22 mouse cellular contexts compared by ENCODE assay signal in the genomic region with DNA sequence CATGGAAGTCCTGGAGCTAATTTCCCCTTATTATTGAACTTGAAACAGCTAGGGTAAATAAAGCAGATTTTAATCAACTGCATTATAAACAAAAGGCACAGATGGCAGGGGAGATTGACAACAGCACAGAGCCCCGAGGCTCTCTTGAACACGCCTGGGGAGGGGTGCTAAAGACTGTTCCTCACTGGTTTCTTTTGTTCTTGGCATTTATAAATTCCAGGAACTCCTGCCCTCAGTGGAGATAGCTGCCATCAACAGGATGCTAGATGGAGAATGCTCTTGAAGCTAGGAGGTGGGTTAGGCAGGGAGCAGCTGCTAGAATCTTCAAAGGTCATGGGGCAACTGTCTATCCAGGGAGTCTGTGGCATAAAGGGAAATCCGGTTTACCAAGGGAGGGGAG.
DNase-seq lines count a peak whose midpoint lies in the region; ATAC-seq and TF ChIP-seq lines count a peak whose summit lies in the region.
"Had no signal": no experiment of that assay in that cellular context is flagged by ENCODE, and none has a peak within 500 bp of the region (broad histone marks: within the 10 kb centered on the region; RNA-seq: fewer than 3 reads in every experiment).

No protein-coding gene starts in this region.

- H3K27ac ChIP-seq in forebrain, embryonic 15.5 days (replicated peaks), result no peak overlapping the region
- no peak overlapping the region; the same call in 1 of the 2 replicates for H3K27ac ChIP-seq in lung, embryonic 16.5 days (ENCODE audit: low read length)
- H3K27ac ChIP-seq in kidney, embryonic 15.5 days, result no peak overlapping the region
- H3K27ac ChIP-seq: embryonic facial prominence, embryonic 10.5 days; heart, embryonic 15.5 days; liver, embryonic 13.5 days; stomach, postnatal 0 days had no signal

- no peaks in the 10 kb centered on the region for H3K9me3 ChIP-seq in forebrain, embryonic 15.5 days
- H3K9me3 ChIP-seq in lung, embryonic 16.5 days (ENCODE audit: control insufficient read depth, low read length), result no peaks in the 10 kb centered on the region
- H3K9me3 ChIP-seq in kidney, embryonic 15.5 days (replicated peaks), result no peaks in the 10 kb centered on the region
- H3K9me3 ChIP-seq: embryonic facial prominence, embryonic 10.5 days; heart, embryonic 15.5 days; liver, embryonic 13.5 days had no signal

- peak; percentile 66 for ATAC-seq in forebrain, embryonic 15.5 days (replicated peaks)
- ATAC-seq in lung, embryonic 16.5 days (ENCODE audit: low read depth), result peak; percentile 92
- no peak for ATAC-seq in kidney, embryonic 15.5 days (replicated peaks; ENCODE audit: low FRiP score)
- ATAC-seq: hindbrain, embryonic 16.5 days; intestine, embryonic 16.5 days had no signal

- 38% methylated on average over 3 of the region's 3 CpGs for WGBS in lung, adult 2 months
- WGBS in forebrain, embryonic 15.5 days, result 22% methylated on average over 3 of the region's 3 CpGs
- 29% methylated on average over 3 of the region's 3 CpGs for WGBS in lung, embryonic 16.5 days
- WGBS in kidney, embryonic 15.5 days, result 57% methylated on average over 3 of the region's 3 CpGs

- intact Hi-C loops in left cerebral cortex, postnatal 4 days (cut with DNase I), result no loop called here

- H3K27me3 ChIP-seq in forebrain, embryonic 15.5 days, result no peaks in the 10 kb centered on the region
- H3K27me3 ChIP-seq in lung, embryonic 16.5 days (ENCODE audit: control insufficient read depth, insufficient read depth, low read depth, low read length), result no peaks in the 10 kb centered on the region
- no peaks in the 10 kb centered on the region for H3K27me3 ChIP-seq in kidney, embryonic 15.5 days
- H3K27me3 ChIP-seq: heart, embryonic 15.5 days; liver, embryonic 13.5 days had no signal

- no peak for TF ChIP-seq POLR2A in lung, adult 2 months (IDR thresholded peaks at IDR 0.05; ENCODE audit: borderline replicate concordance, extremely low read depth, low read depth, low read length)

- peaks cover 8% of the 10 kb centered on the region for H3K4me1 ChIP-seq in lung, adult 2 months (ENCODE audit: control insufficient read depth, insufficient read depth, low read length)
- peaks cover 16% of the 10 kb centered on the region for H3K4me1 ChIP-seq in forebrain, embryonic 15.5 days
- H3K4me1 ChIP-seq in lung, embryonic 16.5 days (replicated peaks; ENCODE audit: control insufficient read depth, insufficient read depth, low read length), result no peaks in the 10 kb centered on the region
- 0 out of 2 replicates have a peak, but pooled peaks cover 5% of the 10 kb centered on the region for H3K4me1 ChIP-seq in kidney, embryonic 15.5 days
- H3K4me1 ChIP-seq: heart, embryonic 15.5 days; liver, embryonic 13.5 days had no signal

- no peak for TF ChIP-seq CTCF in lung, adult 2 months (IDR thresholded peaks at IDR 0.05; ENCODE audit: insufficient read depth, low read length)

- H3K9ac ChIP-seq in forebrain, embryonic 15.5 days (replicated peaks), result no peak overlapping the region
- no peak overlapping the region for H3K9ac ChIP-seq in lung, embryonic 16.5 days (ENCODE audit: low read length)
- H3K9ac ChIP-seq in kidney, embryonic 15.5 days, result no peak overlapping the region
- H3K9ac ChIP-seq: heart, embryonic 15.5 days; liver, embryonic 13.5 days had no signal

- H3K4me3 ChIP-seq in lung, adult 2 months (replicated peaks; ENCODE audit: extremely low read depth, low read depth, low read length), result no peak overlapping the region
- H3K4me3 ChIP-seq in forebrain, embryonic 15.5 days, result no peak overlapping the region
- no peak overlapping the region for H3K4me3 ChIP-seq in lung, embryonic 16.5 days (ENCODE audit: low read length)
- H3K4me3 ChIP-seq in kidney, embryonic 15.5 days (replicated peaks), result no peak overlapping the region
- H3K4me3 ChIP-seq: embryonic facial prominence, embryonic 10.5 days; heart, embryonic 15.5 days; liver, embryonic 13.5 days had no signal

- H3K36me3 ChIP-seq in forebrain, embryonic 15.5 days, result no peaks in the 10 kb centered on the region
- no peaks in the 10 kb centered on the region for H3K36me3 ChIP-seq in lung, embryonic 16.5 days (ENCODE audit: control insufficient read depth, insufficient read depth, low read length)
- H3K36me3 ChIP-seq in kidney, embryonic 15.5 days, result no peaks in the 10 kb centered on the region
- H3K36me3 ChIP-seq: embryonic facial prominence, embryonic 10.5 days; heart, embryonic 15.5 days; liver, embryonic 13.5 days had no signal

- no peak overlapping the region for H3K4me2 ChIP-seq in forebrain, embryonic 15.5 days (replicated peaks)
- no peak overlapping the region for H3K4me2 ChIP-seq in lung, embryonic 16.5 days (ENCODE audit: low read depth, low read length)
- no peak overlapping the region for H3K4me2 ChIP-seq in kidney, embryonic 15.5 days
- H3K4me2 ChIP-seq: heart, embryonic 15.5 days; liver, embryonic 13.5 days; midbrain, embryonic 11.5 days had no signal

- DNase-seq in lung, adult 18-20 months, result peak; percentile 25 to 67
- DNase-seq in lung, adult 2 months, result no peak
- peak; percentile 44 to 69 for DNase-seq in lung, postnatal 4 days
- DNase-seq in left cerebral cortex, postnatal 4 days, result no peak
- DNase-seq in cerebellum, postnatal 25 days, result no peak
- DNase-seq: adrenal gland, postnatal 25 days; cerebellum, adult 9-11 months; gastrocnemius, postnatal 36 days; heart, postnatal 36 days; kidney, adult 9 months; kidney, postnatal 36 days; liver, embryonic 13.5 days; right cerebral cortex, postnatal 14 days had no signal

Comparison
In these comparisons a context has a peak if more than half of its experiments do, and no peak if none do; other contexts are left out.
1. DNase-seq: peak in lung, adult 18-20 months (2 of 2) and lung, postnatal 4 days (2 of 2); none in lung, adult 2 months (single experiment), left cerebral cortex, postnatal 4 days (single experiment) and cerebellum, postnatal 25 days (0 of 2).